ENCODE assay signal across 23 mouse cellular contexts in genomic region chr13:93992961-93993360, GRCm38 (mm10).
DNase-seq lines count a peak whose midpoint lies in the region; ATAC-seq and TF ChIP-seq lines count a peak whose summit lies in the region.
"Had no signal": no experiment of that assay in that cellular context is flagged by ENCODE, and none has a peak within 500 bp of the region (broad histone marks: within the 10 kb centered on the region; RNA-seq: fewer than 3 reads in every experiment).

No protein-coding gene starts in this region.

- H3K36me3 ChIP-seq in lung, embryonic 14.5 days (ENCODE audit: insufficient read depth) = no peaks in the 10 kb centered on the region
- no peaks in the 10 kb centered on the region for H3K36me3 ChIP-seq in heart, embryonic 15.5 days
- H3K36me3 ChIP-seq: hindbrain, embryonic 15.5 days; limb, embryonic 13.5 days; midbrain, embryonic 12.5 days had no signal

- peak; percentile 86 for ATAC-seq in lung, embryonic 14.5 days (ENCODE audit: insufficient read depth)
- ATAC-seq in heart, embryonic 15.5 days (replicated peaks; ENCODE audit: insufficient number of reproducible peaks, insufficient read depth, low FRiP score, low read depth) = no peak
- ATAC-seq: CD4-positive, CD25-positive, alpha-beta regulatory T cell, adult 4 months; forebrain, postnatal 0 days had no signal

- peak; percentile 5; the same call in 1 of the 2 replicates for TF ChIP-seq CTCF in lung, embryonic 14.5 days (IDR thresholded peaks at IDR 0.05; ENCODE audit: low read depth)
- TF ChIP-seq CTCF in lung, adult 2 months (IDR thresholded peaks at IDR 0.05; ENCODE audit: insufficient read depth, low read length) = no peak

- no peak overlapping the region for H3K4me3 ChIP-seq in lung, embryonic 14.5 days (ENCODE audit: low read depth, low read length)
- no peak overlapping the region for H3K4me3 ChIP-seq in lung, adult 2 months (replicated peaks; ENCODE audit: extremely low read depth, low read depth, low read length)
- H3K4me3 ChIP-seq in heart, embryonic 15.5 days = no peak overlapping the region
- H3K4me3 ChIP-seq: hindbrain, embryonic 15.5 days; limb, embryonic 13.5 days; midbrain, embryonic 12.5 days had no signal

- H3K27ac ChIP-seq in lung, embryonic 14.5 days (ENCODE audit: low read depth) = no peak overlapping the region
- H3K27ac ChIP-seq in heart, embryonic 15.5 days = peak overlapping the region; percentile 18; the same call in 1 of the 2 replicates
- H3K27ac ChIP-seq: hindbrain, embryonic 15.5 days; limb, embryonic 13.5 days; liver, embryonic 14.5 days; midbrain, embryonic 12.5 days; stomach, postnatal 0 days had no signal

- H3K27me3 ChIP-seq in lung, embryonic 14.5 days (ENCODE audit: insufficient read depth, low read length) = no peaks in the 10 kb centered on the region
- no peaks in the 10 kb centered on the region for H3K27me3 ChIP-seq in heart, embryonic 15.5 days
- H3K27me3 ChIP-seq: hindbrain, embryonic 15.5 days; limb, embryonic 13.5 days; midbrain, embryonic 12.5 days had no signal

- no peak overlapping the region for H3K9ac ChIP-seq in lung, embryonic 14.5 days
- H3K9ac ChIP-seq in heart, embryonic 15.5 days = no peak overlapping the region
- H3K9ac ChIP-seq: forebrain, postnatal 0 days; hindbrain, embryonic 15.5 days; limb, embryonic 13.5 days; liver, embryonic 14.5 days; midbrain, embryonic 12.5 days had no signal

- DNase-seq in heart, adult 18-20 months = peak; percentile 49 to 72
- DNase-seq in heart, postnatal 36 days = no peak
- peak; percentile 85 for DNase-seq in lung, embryonic 14.5 days
- no peak for DNase-seq in lung, adult 2 months
- DNase-seq in lung, postnatal 25 days (ENCODE audit: low spot score) = peak; percentile 8
- no peak for DNase-seq in gastrocnemius, adult 8-10 months (ENCODE audit: low spot score in 2 of 2)
- no peak for DNase-seq in cerebellum, postnatal 4 days (ENCODE audit: low spot score in 2 of 2)
- DNase-seq: cerebellum, adult 11 months; cerebellum, postnatal 10 days; forebrain, postnatal 0 days; gastrocnemius, postnatal 25 days; kidney, adult 9 months; kidney, postnatal 36 days; right cerebral cortex, postnatal 14 days; thymus, adult 2 months; thymus, postnatal 4 days had no signal

- intact Hi-C loops in heart, postnatal 36 days (cut with DNase I) = no loop called here

- WGBS in lung, embryonic 14.5 days = 36% methylated on average over 4 of the region's 4 CpGs
- 50% methylated on average over 4 of the region's 4 CpGs for WGBS in lung, adult 2 months
- 40% methylated on average over 4 of the region's 4 CpGs for WGBS in heart, embryonic 15.5 days

- no peak for TF ChIP-seq POLR2A in lung, adult 2 months (IDR thresholded peaks at IDR 0.05; ENCODE audit: borderline replicate concordance, extremely low read depth, low read depth, low read length)

- H3K9me3 ChIP-seq in lung, embryonic 14.5 days (ENCODE audit: low read depth, low read length) = no peaks in the 10 kb centered on the region; the same call in 1 of the 2 replicates
- H3K9me3 ChIP-seq in heart, embryonic 15.5 days (replicated peaks) = no peaks in the 10 kb centered on the region
- H3K9me3 ChIP-seq: hindbrain, embryonic 15.5 days; midbrain, embryonic 12.5 days had no signal

- peaks cover 5% of the 10 kb centered on the region; the same call in 1 of the 2 replicates for H3K4me1 ChIP-seq in lung, embryonic 14.5 days (ENCODE audit: insufficient read depth)
- H3K4me1 ChIP-seq in lung, adult 2 months (ENCODE audit: control insufficient read depth, insufficient read depth, low read length) = peaks cover 2% of the 10 kb centered on the region; the same call in 1 of the 2 replicates
- H3K4me1 ChIP-seq in heart, embryonic 15.5 days (replicated peaks) = peaks cover 29% of the 10 kb centered on the region
- H3K4me1 ChIP-seq: hindbrain, embryonic 15.5 days had no signal

- no peak overlapping the region for H3K4me2 ChIP-seq in lung, embryonic 14.5 days
- no peak overlapping the region for H3K4me2 ChIP-seq in heart, embryonic 15.5 days
- H3K4me2 ChIP-seq: hindbrain, embryonic 15.5 days; limb, embryonic 13.5 days; midbrain, embryonic 12.5 days had no signal

Comparison
In these comparisons a context has a peak if more than half of its experiments do, and no peak if none do; other contexts are left out.
1. DNase-seq: peak in heart, adult 18-20 months (2 of 2), lung, embryonic 14.5 days (single experiment) and lung, postnatal 25 days (single experiment); none in heart, postnatal 36 days (0 of 2), lung, adult 2 months (single experiment), gastrocnemius, adult 8-10 months (0 of 2) and cerebellum, postnatal 4 days (0 of 2).